ENCODE assay signal across 31 mouse cellular contexts in genomic region chr17:35795099-35795498, GRCm38 (mm10). TPM values are rescaled to one million over a fixed set of nuclear protein-coding genes. Genes with fewer than 3 reads are reported as not detected.
DNase-seq lines count a peak whose midpoint lies in the region; ATAC-seq and TF ChIP-seq lines count a peak whose summit lies in the region.
"Had no signal": no experiment of that assay in that cellular context is flagged by ENCODE, and none has a peak within 500 bp of the region (broad histone marks: within the 10 kb centered on the region; RNA-seq: fewer than 3 reads in every experiment).

No protein-coding gene starts in this region.

- TF ChIP-seq CTCF in MEL (IDR thresholded peaks at IDR 0.05 in 2 of 3, conservative IDR thresholded peaks at IDR 0.05 in 1 of 3; ENCODE audit: control insufficient read depth in 1 of 3, insufficient read depth in 1 of 3, low read depth in 2 of 3, low read length in 3 of 3, poor library complexity in 1 of 3, severe bottlenecking in 1 of 3) = no peak
- no peak for TF ChIP-seq CTCF in liver, postnatal 0 days (IDR thresholded peaks at IDR 0.05; ENCODE audit: low read depth)

- no peak overlapping the region for H3K4me3 ChIP-seq in MEL (ENCODE audit: control insufficient read depth in 1 of 2, insufficient read depth in 1 of 2, low read depth in 2 of 2, low read length in 2 of 2)
- no peak overlapping the region for H3K4me3 ChIP-seq in liver, embryonic 12.5 days
- H3K4me3 ChIP-seq in liver, postnatal 0 days (ENCODE audit: low read depth, low read length) = no peak overlapping the region
- H3K4me3 ChIP-seq in hindbrain, embryonic 11.5 days (ENCODE audit: low read depth, low read length) = no peak overlapping the region
- H3K4me3 ChIP-seq: erythroblast, embryonic 14.5 days; forebrain, embryonic 12.5 days; hindbrain, embryonic 12.5 days; intestine, embryonic 15.5 days; layer of hippocampus, adult 2 months; megakaryocyte, embryonic 14.5 days; midbrain, embryonic 13.5 days; neural tube, embryonic 15.5 days; stomach, embryonic 15.5 days had no signal

- no peak for TF ChIP-seq POLR2A in MEL (IDR thresholded peaks at IDR 0.05; ENCODE audit: control insufficient read depth in 1 of 2, insufficient read depth in 1 of 2, low read depth in 1 of 2, low read length in 2 of 2, poor library complexity in 1 of 2)

- H3K4me1 ChIP-seq in MEL (ENCODE audit: control insufficient read depth in 1 of 2, insufficient read depth in 2 of 2, low read length in 2 of 2) = peaks cover 20 to 37% of the 10 kb centered on the region in 2 experiments
- peaks cover 28% of the 10 kb centered on the region for H3K4me1 ChIP-seq in liver, embryonic 12.5 days
- H3K4me1 ChIP-seq in liver, postnatal 0 days (ENCODE audit: insufficient read depth) = peaks cover 3% of the 10 kb centered on the region; the same call in 1 of the 2 replicates
- no peaks in the 10 kb centered on the region for H3K4me1 ChIP-seq in hindbrain, embryonic 11.5 days (replicated peaks; ENCODE audit: control insufficient read depth, insufficient read depth, low read length)
- H3K4me1 ChIP-seq: forebrain, embryonic 12.5 days; hindbrain, embryonic 12.5 days; intestine, embryonic 15.5 days; midbrain, embryonic 13.5 days; neural tube, embryonic 15.5 days; stomach, embryonic 15.5 days had no signal

- H3K27ac ChIP-seq in MEL (ENCODE audit: control insufficient read depth, low read depth, low read length) = peak overlapping the region; percentile 82
- peak overlapping the region; percentile 41; the same call in 1 of the 2 replicates for H3K27ac ChIP-seq in liver, embryonic 12.5 days
- no peak overlapping the region; the same call in 1 of the 2 replicates for H3K27ac ChIP-seq in liver, postnatal 0 days (ENCODE audit: low read depth)
- no peak overlapping the region for H3K27ac ChIP-seq in hindbrain, embryonic 11.5 days (ENCODE audit: low read depth, low read length)
- H3K27ac ChIP-seq: forebrain, embryonic 12.5 days; hindbrain, embryonic 12.5 days; hindbrain, postnatal 0 days; intestine, embryonic 15.5 days; layer of hippocampus, adult 2 months; midbrain, embryonic 13.5 days; neural tube, embryonic 15.5 days; stomach, embryonic 15.5 days had no signal

- ATAC-seq in liver, embryonic 12.5 days = peak; percentile 54
- ATAC-seq in liver, postnatal 0 days = peak; percentile 51
- ATAC-seq in hindbrain, embryonic 11.5 days (ENCODE audit: low FRiP score) = no peak
- ATAC-seq: forebrain, postnatal 0 days; hindbrain, postnatal 0 days; intestine, embryonic 15.5 days; midbrain, embryonic 13.5 days had no signal

- 9% methylated on average over 2 of the region's 2 CpGs for WGBS in liver, embryonic 12.5 days (ENCODE audit: insufficient replicate concordance)
- whole genome bisulfite sequencing in liver, postnatal 0 days (ENCODE audit: insufficient replicate concordance) = 36% methylated on average over 2 of the region's 2 CpGs
- WGBS in hindbrain, embryonic 11.5 days = 54% methylated on average over 2 of the region's 2 CpGs

- DNase-seq in MEL (ENCODE audit: low read depth, low spot score) = peak; percentile 77
- DNase-seq in liver, postnatal 0 days = no peak
- no peak for DNase-seq in hindbrain, embryonic 11.5 days (ENCODE audit: low spot score)
- no peak for DNase-seq in left cerebral cortex, postnatal 25 days (ENCODE audit: low spot score in 2 of 2)
- DNase-seq in left cerebral cortex, postnatal 14 days (ENCODE audit: low spot score in 2 of 2) = no peak
- DNase-seq in T-cell, adult 2 months (ENCODE audit: low spot score) = no peak
- DNase-seq: adrenal gland, adult 2 months; adrenal gland, postnatal 36 days; B cell, adult 2 months; cerebellum, adult 18-20 months; cerebellum, postnatal 10 days; forebrain, postnatal 0 days; heart, postnatal 14 days; kidney, adult 2 months; kidney, postnatal 36 days; lung, postnatal 36 days; retina, postnatal 1 day; right cerebral cortex, postnatal 14 days; thymus, postnatal 25 days had no signal

- peak; percentile 85 to 93 for TF ChIP-seq EP300 in MEL (IDR thresholded peaks at IDR 0.05; ENCODE audit: low read depth in 1 of 2, low read length in 2 of 2)
- peak; percentile 74 for TF ChIP-seq EP300 in liver, postnatal 0 days (IDR thresholded peaks at IDR 0.05; ENCODE audit: low read depth)

- H3K27me3 ChIP-seq in MEL (ENCODE audit: control insufficient read depth in 1 of 2, insufficient read depth in 2 of 2, low read length in 2 of 2) = no peaks in the 10 kb centered on the region
- H3K27me3 ChIP-seq in liver, embryonic 12.5 days (replicated peaks) = no peaks in the 10 kb centered on the region
- no peaks in the 10 kb centered on the region for H3K27me3 ChIP-seq in liver, postnatal 0 days (ENCODE audit: insufficient read depth, low read length)
- no peaks in the 10 kb centered on the region for H3K27me3 ChIP-seq in hindbrain, embryonic 11.5 days (ENCODE audit: control insufficient read depth, insufficient read depth, low read length)
- H3K27me3 ChIP-seq: CH12.LX; forebrain, embryonic 12.5 days; hindbrain, embryonic 12.5 days; intestine, embryonic 15.5 days; midbrain, embryonic 13.5 days; neural tube, embryonic 15.5 days; stomach, embryonic 15.5 days had no signal

- intact Hi-C loops in left cerebral cortex, postnatal 25 days (cut with DNase I) = no loop called here
- intact Hi-C loops in left cerebral cortex, postnatal 14 days (cut with DNase I) = no loop called here

- H3K79me2 ChIP-seq in MEL (ENCODE audit: control insufficient read depth, insufficient read depth, low read length, poor library complexity) = no peaks in the 10 kb centered on the region

- no peak for TF ChIP-seq RAD21 in MEL (IDR thresholded peaks at IDR 0.05; ENCODE audit: low read depth, low read length)

- no peaks in the 10 kb centered on the region for H3K9me3 ChIP-seq in MEL (replicated peaks; ENCODE audit: insufficient read depth, low read length)
- H3K9me3 ChIP-seq in liver, embryonic 12.5 days (replicated peaks) = no peaks in the 10 kb centered on the region
- no peaks in the 10 kb centered on the region for H3K9me3 ChIP-seq in liver, postnatal 0 days (ENCODE audit: low read length)
- no peaks in the 10 kb centered on the region for H3K9me3 ChIP-seq in hindbrain, embryonic 11.5 days (ENCODE audit: control insufficient read depth, low read length)
- H3K9me3 ChIP-seq: forebrain, embryonic 12.5 days; intestine, embryonic 15.5 days; midbrain, embryonic 13.5 days; neural tube, embryonic 15.5 days; stomach, embryonic 15.5 days had no signal

- peaks cover 0 to 41% of the 10 kb centered on the region in 2 experiments; a peak in 2 of 4 replicates for H3K36me3 ChIP-seq in MEL (ENCODE audit: control insufficient read depth in 1 of 2, insufficient read depth in 2 of 2, low read length in 2 of 2)
- no peaks in the 10 kb centered on the region for H3K36me3 ChIP-seq in liver, embryonic 12.5 days
- H3K36me3 ChIP-seq in liver, postnatal 0 days (replicated peaks; ENCODE audit: insufficient read depth, low read length) = no peaks in the 10 kb centered on the region
- no peaks in the 10 kb centered on the region for H3K36me3 ChIP-seq in hindbrain, embryonic 11.5 days (ENCODE audit: control insufficient read depth, insufficient read depth, low read length)
- H3K36me3 ChIP-seq: forebrain, embryonic 12.5 days; hindbrain, embryonic 12.5 days; intestine, embryonic 15.5 days; midbrain, embryonic 13.5 days; neural tube, embryonic 15.5 days; stomach, embryonic 15.5 days had no signal

- H3K9ac ChIP-seq in MEL (ENCODE audit: control insufficient read depth, low read depth, low read length, poor library complexity, severe bottlenecking) = no peak overlapping the region
- no peak overlapping the region for H3K9ac ChIP-seq in liver, embryonic 12.5 days
- no peak overlapping the region for H3K9ac ChIP-seq in liver, postnatal 0 days (replicated peaks)
- no peak overlapping the region for H3K9ac ChIP-seq in hindbrain, embryonic 11.5 days (ENCODE audit: low read depth, low read length)
- H3K9ac ChIP-seq: forebrain, embryonic 12.5 days; forebrain, postnatal 0 days; hindbrain, embryonic 12.5 days; intestine, embryonic 15.5 days; midbrain, embryonic 13.5 days; neural tube, embryonic 15.5 days; stomach, embryonic 15.5 days had no signal

- H3K4me2 ChIP-seq in liver, embryonic 12.5 days = 0 out of 2 replicates have a peak overlapping the region, but pooled peaks have one; percentile 8
- H3K4me2 ChIP-seq in liver, postnatal 0 days (ENCODE audit: low read depth, low read length) = no peak overlapping the region
- no peak overlapping the region for H3K4me2 ChIP-seq in hindbrain, embryonic 11.5 days (replicated peaks; ENCODE audit: low read depth, low read length)
- H3K4me2 ChIP-seq: forebrain, embryonic 12.5 days; hindbrain, embryonic 12.5 days; intestine, embryonic 15.5 days; midbrain, embryonic 13.5 days; neural tube, embryonic 15.5 days; stomach, embryonic 15.5 days had no signal

RNA-seq across cellular contexts. Expression of gene Ier3, which starts 26.4 kb away (rescaled TPM):
- 5.5 and 8.4 TPM in 2 replicates for total RNA-seq in MEL (2012; rRNA removed)
- 10 to 100 TPM in 1 of 2 experiments, not detected in 1; 12.2 TPM for polyA plus RNA-seq in MEL (2012; ENCODE audit: insufficient read depth in 1 of 2, insufficient read length in 2 of 2, low read depth in 1 of 2, low replicate concordance in 2 of 2, missing spikeins in 1 of 2)
- polyA plus RNA-seq in liver, embryonic 12.5 days (2016; fragmentation: Nextera tagmentation; extraction: Ambion mirVana) = 16.8 and 19.9 TPM in 2 replicates
- 15.4 and 18.6 TPM in 2 replicates for polyA plus RNA-seq in liver, postnatal 0 days (2015; fragmentation: Nextera tagmentation; extraction: Ambion mirVana)
- 3.6 and 4.0 TPM in 2 replicates for polyA plus RNA-seq in hindbrain, embryonic 11.5 days (2014; fragmentation: Nextera tagmentation; extraction: Ambion mirVana)
- 10 to 100 TPM; 11.2 to 12.5 TPM for total RNA-seq in left cerebral cortex, postnatal 25 days (2021)
- total RNA-seq in left cerebral cortex, postnatal 14 days (2021) = 1 to 10 TPM; 5.4 to 5.7 TPM

RNA-seq across cellular contexts. Expression of gene Flot1, which starts 27.9 kb away (rescaled TPM):
- 38.1 and 39.5 TPM in 2 replicates for total RNA-seq in MEL (2012; rRNA removed)
- polyA plus RNA-seq in MEL (2012; ENCODE audit: insufficient read depth in 1 of 2, insufficient read length in 2 of 2, low read depth in 1 of 2, low replicate concordance in 2 of 2, missing spikeins in 1 of 2) = 10 to 100 TPM in 1 of 2 experiments, not detected in 1; 64.1 TPM
- polyA plus RNA-seq in liver, embryonic 12.5 days (2016; fragmentation: Nextera tagmentation; extraction: Ambion mirVana) = 38.0 and 43.1 TPM in 2 replicates
- 25.9 and 31.3 TPM in 2 replicates for polyA plus RNA-seq in liver, postnatal 0 days (2015; fragmentation: Nextera tagmentation; extraction: Ambion mirVana)
- polyA plus RNA-seq in hindbrain, embryonic 11.5 days (2014; fragmentation: Nextera tagmentation; extraction: Ambion mirVana) = 48.1 and 50.0 TPM in 2 replicates
- total RNA-seq in left cerebral cortex, postnatal 25 days (2021) = 100 to 1,000 TPM; 120 to 137 TPM
- 100 to 1,000 TPM; 153 to 168 TPM for total RNA-seq in left cerebral cortex, postnatal 14 days (2021)

RNA-seq across cellular contexts. Expression of gene Tubb5, which starts 43.0 kb away (rescaled TPM):
- total RNA-seq in MEL (2012; rRNA removed) = 1,137 and 1,211 TPM in 2 replicates
- 1,000 to 10,000 TPM; 1,040 to 1,575 TPM for polyA plus RNA-seq in MEL (2012; ENCODE audit: insufficient read depth in 1 of 2, insufficient read length in 2 of 2, low read depth in 1 of 2, low replicate concordance in 2 of 2, missing spikeins in 1 of 2)
- 577 and 600 TPM in 2 replicates for polyA plus RNA-seq in liver, embryonic 12.5 days (2016; fragmentation: Nextera tagmentation; extraction: Ambion mirVana)
- polyA plus RNA-seq in liver, postnatal 0 days (2015; fragmentation: Nextera tagmentation; extraction: Ambion mirVana) = 198 and 213 TPM in 2 replicates
- polyA plus RNA-seq in hindbrain, embryonic 11.5 days (2014; fragmentation: Nextera tagmentation; extraction: Ambion mirVana) = 1,599 and 1,667 TPM in 2 replicates
- 100 to 1,000 TPM; 492 to 522 TPM for total RNA-seq in left cerebral cortex, postnatal 25 days (2021)
- total RNA-seq in left cerebral cortex, postnatal 14 days (2021) = 100 to 1,000 TPM; 771 to 797 TPM

RNA-seq across cellular contexts. Expression of gene Mdc1, which starts 46.2 kb away (rescaled TPM):
- total RNA-seq in MEL (2012; rRNA removed) = 15.0 and 17.2 TPM in 2 replicates
- 10 to 100 TPM; 46.6 to 77.9 TPM for polyA plus RNA-seq in MEL (2012; ENCODE audit: insufficient read depth in 1 of 2, insufficient read length in 2 of 2, low read depth in 1 of 2, low replicate concordance in 2 of 2, missing spikeins in 1 of 2)
- 14.2 and 15.0 TPM in 2 replicates for polyA plus RNA-seq in liver, embryonic 12.5 days (2016; fragmentation: Nextera tagmentation; extraction: Ambion mirVana)
- 2.5 and 3.3 TPM in 2 replicates for polyA plus RNA-seq in liver, postnatal 0 days (2015; fragmentation: Nextera tagmentation; extraction: Ambion mirVana)
- polyA plus RNA-seq in hindbrain, embryonic 11.5 days (2014; fragmentation: Nextera tagmentation; extraction: Ambion mirVana) = 16.8 and 17.3 TPM in 2 replicates
- total RNA-seq in left cerebral cortex, postnatal 25 days (2021) = 10 to 100 TPM in 1 of 2 experiments, 1 to 10 TPM in 1; 9.7 to 12.0 TPM
- total RNA-seq in left cerebral cortex, postnatal 14 days (2021) = 10 to 100 TPM; 10.7 to 14.6 TPM

Comparison
In these comparisons a context has a peak if more than half of its experiments do, and no peak if none do; other contexts are left out.
1. H3K27ac ChIP-seq: peak in MEL (single experiment) and liver, embryonic 12.5 days (single experiment); none in liver, postnatal 0 days (single experiment) and hindbrain, embryonic 11.5 days (single experiment).